Mouse (Mus musculus) embryonic stem cell, embryonic (primary cell): Measurements from ENCODE around the gene Zbtb3.

Experiments
- CTCF ChIA-PET, 4 experiments: fragments of 300-600 bp in 2 of 4; fragments of 350-600 bp in 2 of 4; sonication (Branson Sonifier 250); formaldehyde crosslinking; loops; one replicate each; lab custom pipeline; 2022; ENCODE audit warnings: inconsistent platforms in 2 of 4; lab: Charles Lee
- POLR2A ChIA-PET, 4 experiments: fragments of 300-600 bp in 2 of 4; fragments of 350-600 bp in 2 of 4; sonication (Branson Sonifier 250); formaldehyde crosslinking; loops; one replicate each; lab custom pipeline; 2022; ENCODE audit warnings: antibody characterized with exemption in 4 of 4, inconsistent platforms in 1 of 4; lab: Charles Lee

The Zbtb3 gene

GRCm38 (mm10) chr19:8819596-8820423 lies 17.5 kb downstream of the Zbtb3 start, which contains the start of gene Hnrnpul2:
TSS of gene Hnrnpul2 (plus strand) at chr19:8820010.
- CTCF ChIA-PET = interaction anchor here in 2 of 4 experiments (0.6 to 1.6 kb wide), 7 partner anchors 10 to 106 kb away, joined by 3 to 6 read pairs (median 4); partner anchors contain the start of genes Taf6l (in 1 of the 2) and Zbtb3 (in 1 of the 2)

GRCm38 (mm10) chr19:8820424-8820956 lies 18.1 kb downstream of the Zbtb3 start:
- CTCF ChIA-PET = interaction anchor here in 2 of 4 experiments (0.6 to 1.4 kb wide), 3 partner anchors 11 to 102 kb away, joined by 3 to 5 read pairs (median 3); no protein-coding TSS in a partner anchor
- POLR2A ChIA-PET = interaction anchor here (0.6 to 21.0 kb wide), 75 partner anchors 10 to 288 kb away, joined by 3 to 271 read pairs (median 10); partner anchors contain the start of genes AC129217.1 (in 3 of the 4), Eef1g (in 3 of the 4), Polr2g (in 3 of the 4) and Slc3a2 (in 3 of the 4)

More at GRCm38 (mm10) chr19:8819596-8820423, 17.5 kb downstream of the Zbtb3 start, which contains the start of gene Hnrnpul2:
- POLR2A ChIA-PET = interaction anchor here (0.6 to 21.0 kb wide), 134 partner anchors 8 to 1447 kb away, joined by 3 to 271 read pairs (median 5); partner anchors contain the start of genes Eef1g (in 4 of the 4), 1810009A15Rik (in 3 of the 4), AC129217.1 (in 3 of the 4) and Gm49416 (in 3 of the 4)

- POLR2A ChIA-PET = interaction anchor here in 3 of 4 experiments (0.6 to 21.0 kb wide), 37 partner anchors 9 to 1422 kb away, joined by 3 to 271 read pairs (median 16); partner anchors contain the start of genes 1700092M07Rik (in 2 of the 3), AC129217.1 (in 2 of the 3), Eef1g (in 2 of the 3) and Gng3 (in 2 of the 3)
- CTCF ChIA-PET = interaction anchor here in 1 of 4 experiments (0.7 kb wide), 1 partner anchor 11 kb away, joined by 3 read pairs; no protein-coding TSS in a partner anchor
Observed at GRCm38 (mm10) chr19:8821146-8821545, 18.8 kb downstream of the Zbtb3 start.

- POLR2A ChIA-PET = interaction anchor here in 3 of 4 experiments (0.6 to 3.7 kb wide), 37 partner anchors 9 to 145 kb away, joined by 3 to 24 read pairs (median 4); partner anchors contain the start of genes Eef1g (in 2 of the 3), Gng3 (in 2 of the 3), Taf6l (in 2 of the 3) and Bscl2 (in 1 of the 3)
- CTCF ChIA-PET = no interaction called here
Observed at GRCm38 (mm10) chr19:8822696-8823095, 20.3 kb downstream of the Zbtb3 start.

- POLR2A ChIA-PET = interaction anchor here (0.6 to 8.9 kb wide), 57 partner anchors 9 to 155 kb away, joined by 3 to 113 read pairs (median 5); partner anchors contain the start of genes Gng3 (in 4 of the 4), Hnrnpul2 (in 3 of the 4), Nxf1 (in 3 of the 4) and Slc3a2 (in 3 of the 4)
- CTCF ChIA-PET = interaction anchor here in 1 of 4 experiments (1.0 to 1.1 kb wide), 2 partner anchors 36 to 112 kb away, joined by 3 read pairs; no protein-coding TSS in a partner anchor
Observed at GRCm38 (mm10) chr19:8829660-8830059, 27.3 kb downstream of the Zbtb3 start, which contains the start of gene AC129217.1. TSS of gene AC129217.1 (plus strand) at chr19:8829773.

- POLR2A ChIA-PET = interaction anchor here in 3 of 4 experiments (0.6 to 8.9 kb wide), 31 partner anchors 8 to 154 kb away, joined by 3 to 113 read pairs (median 5); partner anchors contain the start of genes Hnrnpul2 (in 3 of the 3), Ttc9c (in 3 of the 3), Gng3 (in 2 of the 3) and Nxf1 (in 2 of the 3)
- CTCF ChIA-PET = interaction anchor here in 2 of 4 experiments (0.7 to 0.9 kb wide), 3 partner anchors 12 to 89 kb away, joined by 3 to 4 read pairs (median 3); partner anchors contain the start of genes B3gat3 (in 1 of the 2) and Ttc9c (in 1 of the 2)
Observed at GRCm38 (mm10) chr19:8830664-8831063, 28.3 kb downstream of the Zbtb3 start.

- ChIA-PET CTCF (interaction anchor here in 2 of 4 experiments (0.7 to 0.9 kb wide), 3 partner anchors 12 to 89 kb away, joined by 3 to 4 read pairs (median 3); partner anchors contain the start of genes B3gat3 (in 1 of the 2) and Ttc9c (in 1 of the 2)), POLR2A (interaction anchor here in 3 of 4 experiments (0.7 to 8.9 kb wide), 26 partner anchors 8 to 155 kb away, joined by 3 to 113 read pairs (median 4); partner anchors contain the start of genes Hnrnpul2 (in 3 of the 3), Ttc9c (in 3 of the 3), Slc3a2 (in 2 of the 3) and Taf6l (in 2 of the 3))
Observed at GRCm38 (mm10) chr19:8831262-8831661, 28.9 kb downstream of the Zbtb3 start.

GRCm38 (mm10) chr19:8832971-8833370 lies 30.6 kb downstream of the Zbtb3 start:
- CTCF ChIA-PET = no interaction called here
- POLR2A ChIA-PET = interaction anchor here in 3 of 4 experiments (0.6 to 8.9 kb wide), 13 partner anchors 9 to 120 kb away, joined by 3 to 113 read pairs (median 6); partner anchors contain the start of genes Hnrnpul2 (in 2 of the 3), Slc3a2 (in 2 of the 3), Ttc9c (in 2 of the 3) and Nxf1 (in 1 of the 3)

GRCm38 (mm10) chr19:8836327-8836726 lies 34.0 kb downstream of the Zbtb3 start:
- ChIA-PET CTCF (interaction anchor here in 1 of 4 experiments (0.6 kb wide), 1 partner anchor 83 kb away, joined by 3 read pairs; no protein-coding TSS in a partner anchor), POLR2A (interaction anchor here (0.7 to 8.9 kb wide), 37 partner anchors 8 to 148 kb away, joined by 3 to 113 read pairs (median 5); partner anchors contain the start of genes Hnrnpul2 (in 3 of the 4), Ttc9c (in 3 of the 4), 1810009A15Rik (in 2 of the 4) and Eef1g (in 2 of the 4))

GRCm38 (mm10) chr19:8837251-8837791 lies 35.0 kb downstream of the Zbtb3 start, which contains the start of gene Bscl2:
TSS of gene Bscl2 (plus strand) at chr19:8837467.
- ChIA-PET POLR2A (interaction anchor here in 2 of 4 experiments (0.7 to 8.9 kb wide), 39 partner anchors 7 to 262 kb away, joined by 3 to 113 read pairs (median 15); partner anchors contain the start of genes Hnrnpul2 (in 2 of the 2), Ttc9c (in 2 of the 2), Zbtb3 (in 2 of the 2) and 1810009A15Rik (in 1 of the 2)), CTCF (no interaction called here)

GRCm38 (mm10) chr19:8838041-8838730 lies 35.8 kb downstream of the Zbtb3 start:
- ChIA-PET CTCF (interaction anchor here (0.6 to 1.7 kb wide), 6 partner anchors 14 to 869 kb away, joined by 3 to 7 read pairs (median 4); no protein-coding TSS in a partner anchor), POLR2A (interaction anchor here (0.6 to 3.6 kb wide), 104 partner anchors 8 to 274 kb away, joined by 3 to 75 read pairs (median 6); partner anchors contain the start of genes AC129217.1 (in 4 of the 4), Lrrn4cl (in 4 of the 4), Eef1g (in 3 of the 4) and Slc3a2 (in 3 of the 4))

GRCm38 (mm10) chr19:8839103-8839907 lies 37.0 kb downstream of the Zbtb3 start, which contains the start of gene Gng3:
TSS of gene Gng3 (minus strand) at chr19:8839194.
- POLR2A ChIA-PET = interaction anchor here (0.6 to 3.6 kb wide), 145 partner anchors 9 to 1423 kb away, joined by 3 to 75 read pairs (median 5); partner anchors contain the start of genes AC129217.1 (in 4 of the 4), Eef1g (in 4 of the 4), Lrrn4cl (in 4 of the 4) and B3gat3 (in 3 of the 4)
- CTCF ChIA-PET = interaction anchor here in 3 of 4 experiments (0.7 to 1.7 kb wide), 12 partner anchors 11 to 272 kb away, joined by 3 to 8 read pairs (median 4); partner anchors contain the start of genes Lrrn4cl (in 1 of the 3) and Tut1 (in 1 of the 3)

GRCm38 (mm10) chr19:8839908-8840791 lies 37.8 kb downstream of the Zbtb3 start:
- CTCF ChIA-PET = interaction anchor here in 2 of 4 experiments (1.3 to 1.7 kb wide), 4 partner anchors 10 to 121 kb away, joined by 3 to 8 read pairs (median 4); partner anchors contain the start of gene Lrrn4cl (in 1 of the 2)
- POLR2A ChIA-PET = interaction anchor here (0.6 to 3.6 kb wide), 88 partner anchors 9 to 1423 kb away, joined by 3 to 75 read pairs (median 8); partner anchors contain the start of genes B3gat3 (in 3 of the 4), Hnrnpul2 (in 3 of the 4), Lrrn4cl (in 3 of the 4) and Polr2g (in 3 of the 4)
